ENCODE assay signal across 26 mouse cellular contexts in the genomic region with DNA sequence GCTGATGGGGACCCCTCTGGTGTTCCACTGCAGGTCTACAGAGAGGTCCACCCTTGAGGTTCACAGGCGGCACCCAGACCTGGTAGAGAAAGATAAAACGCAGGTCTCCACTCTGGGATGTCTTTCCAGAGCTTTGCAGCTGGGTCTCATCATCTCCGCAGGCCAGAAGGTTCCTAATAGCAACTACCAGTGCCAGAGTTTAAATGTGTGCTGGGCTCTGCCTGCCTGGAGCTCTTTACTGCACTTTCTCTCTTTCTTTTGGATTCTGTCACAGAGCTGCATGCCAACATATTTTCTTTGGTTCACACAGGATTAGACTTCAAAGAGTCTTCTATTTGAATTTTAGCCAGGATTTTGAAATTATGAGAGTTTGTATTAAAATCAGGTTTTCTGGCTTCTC. TPM values are rescaled to one million over a fixed set of nuclear protein-coding genes. Genes with fewer than 3 reads are reported as not detected.
DNase-seq lines count a peak whose midpoint lies in the region; ATAC-seq and TF ChIP-seq lines count a peak whose summit lies in the region.
"Had no signal": no experiment of that assay in that cellular context is flagged by ENCODE, and none has a peak within 500 bp of the region (broad histone marks: within the 10 kb centered on the region; RNA-seq: fewer than 3 reads in every experiment).

No protein-coding gene starts in this region.

- intact Hi-C loops in left cerebral cortex, adult 2 months (cut with DNase I), result no loop called here

- H3K9me3 ChIP-seq in embryonic facial prominence, embryonic 13.5 days, result no peaks in the 10 kb centered on the region
- H3K9me3 ChIP-seq in embryonic facial prominence, embryonic 10.5 days, result no peaks in the 10 kb centered on the region
- no peaks in the 10 kb centered on the region for H3K9me3 ChIP-seq in limb, embryonic 13.5 days
- no peaks in the 10 kb centered on the region for H3K9me3 ChIP-seq in limb, embryonic 10.5 days (replicated peaks)
- no peaks in the 10 kb centered on the region for H3K9me3 ChIP-seq in intestine, embryonic 16.5 days (ENCODE audit: control insufficient read depth, low read length)
- H3K9me3 ChIP-seq: kidney, embryonic 15.5 days; liver, embryonic 13.5 days; midbrain, embryonic 15.5 days; neural tube, embryonic 12.5 days; stomach, embryonic 15.5 days had no signal

- no peaks in the 10 kb centered on the region for H3K36me3 ChIP-seq in embryonic facial prominence, embryonic 13.5 days
- no peaks in the 10 kb centered on the region for H3K36me3 ChIP-seq in embryonic facial prominence, embryonic 10.5 days (replicated peaks)
- no peaks in the 10 kb centered on the region for H3K36me3 ChIP-seq in limb, embryonic 13.5 days
- no peaks in the 10 kb centered on the region for H3K36me3 ChIP-seq in limb, embryonic 10.5 days
- no peaks in the 10 kb centered on the region for H3K36me3 ChIP-seq in intestine, embryonic 16.5 days (ENCODE audit: control insufficient read depth, insufficient read depth, low read length)
- H3K36me3 ChIP-seq: kidney, embryonic 15.5 days; liver, embryonic 13.5 days; midbrain, embryonic 15.5 days; neural tube, embryonic 12.5 days; stomach, embryonic 15.5 days had no signal

- 55% methylated on average over 3 of the region's 3 CpGs for WGBS in embryonic facial prominence, embryonic 13.5 days
- WGBS in embryonic facial prominence, embryonic 10.5 days, result 88% methylated on average over 3 of the region's 3 CpGs
- WGBS in limb, embryonic 13.5 days, result 69% methylated on average over 3 of the region's 3 CpGs
- 81% methylated on average over 3 of the region's 3 CpGs for WGBS in limb, embryonic 10.5 days
- 64% methylated on average over 3 of the region's 3 CpGs for WGBS in intestine, embryonic 16.5 days

- H3K27me3 ChIP-seq in embryonic facial prominence, embryonic 13.5 days, result peaks cover 4% of the 10 kb centered on the region; the same call in 1 of the 2 replicates
- H3K27me3 ChIP-seq in embryonic facial prominence, embryonic 10.5 days (replicated peaks; ENCODE audit: low read depth, poor library complexity, severe bottlenecking), result no peaks in the 10 kb centered on the region
- no peaks in the 10 kb centered on the region for H3K27me3 ChIP-seq in limb, embryonic 13.5 days
- H3K27me3 ChIP-seq in limb, embryonic 10.5 days (ENCODE audit: low read depth, poor library complexity, severe bottlenecking), result no peaks in the 10 kb centered on the region
- no peaks in the 10 kb centered on the region for H3K27me3 ChIP-seq in intestine, embryonic 16.5 days (replicated peaks; ENCODE audit: control insufficient read depth, insufficient read depth, low read length)
- H3K27me3 ChIP-seq: kidney, embryonic 15.5 days; liver, embryonic 13.5 days; midbrain, embryonic 15.5 days; neural tube, embryonic 12.5 days; stomach, embryonic 15.5 days had no signal

- H3K27ac ChIP-seq in embryonic facial prominence, embryonic 13.5 days, result peak overlapping the region; percentile 30; the same call in 1 of the 2 replicates
- no peak overlapping the region for H3K27ac ChIP-seq in embryonic facial prominence, embryonic 10.5 days (replicated peaks)
- no peak overlapping the region for H3K27ac ChIP-seq in limb, embryonic 13.5 days
- H3K27ac ChIP-seq in limb, embryonic 10.5 days, result no peak overlapping the region
- H3K27ac ChIP-seq in intestine, embryonic 16.5 days (ENCODE audit: low read length), result no peak overlapping the region
- H3K27ac ChIP-seq in left cerebral cortex, adult 2 months, result no peak overlapping the region
- H3K27ac ChIP-seq: hindbrain, embryonic 14.5 days; kidney, embryonic 15.5 days; liver, embryonic 13.5 days; midbrain, embryonic 15.5 days; neural tube, embryonic 12.5 days; stomach, embryonic 15.5 days had no signal

- ATAC-seq in embryonic facial prominence, embryonic 13.5 days (ENCODE audit: insufficient number of reproducible peaks, insufficient read depth, low FRiP score, low TSS enrichment, low read depth), result no peak
- peak; percentile 44; the same call in 1 of the 2 replicates for ATAC-seq in limb, embryonic 13.5 days (ENCODE audit: low FRiP score, low read depth)
- 0 out of 2 replicates have a peak, but pooled peaks have one; percentile 38 for ATAC-seq in intestine, embryonic 16.5 days
- ATAC-seq: activated CD4-positive, CD25-positive, alpha-beta regulatory T cell, adult 4 months; forebrain, postnatal 0 days; inflammation-experienced regulatory T-cells, adult 6 months; midbrain, embryonic 15.5 days had no signal

- no peak overlapping the region for H3K4me2 ChIP-seq in embryonic facial prominence, embryonic 13.5 days
- no peak overlapping the region for H3K4me2 ChIP-seq in limb, embryonic 13.5 days (replicated peaks)
- H3K4me2 ChIP-seq in intestine, embryonic 16.5 days (ENCODE audit: low read depth, low read length), result no peak overlapping the region
- H3K4me2 ChIP-seq: hindbrain, embryonic 14.5 days; kidney, embryonic 15.5 days; liver, embryonic 13.5 days; midbrain, embryonic 15.5 days; neural tube, embryonic 12.5 days; stomach, embryonic 15.5 days had no signal

- H3K4me1 ChIP-seq in embryonic facial prominence, embryonic 13.5 days, result 0 out of 2 replicates have a peak, but pooled peaks cover 13% of the 10 kb centered on the region
- no peaks in the 10 kb centered on the region for H3K4me1 ChIP-seq in embryonic facial prominence, embryonic 10.5 days
- peaks cover 11% of the 10 kb centered on the region; the same call in 1 of the 2 replicates for H3K4me1 ChIP-seq in limb, embryonic 13.5 days
- no peaks in the 10 kb centered on the region for H3K4me1 ChIP-seq in limb, embryonic 10.5 days
- no peaks in the 10 kb centered on the region; the same call in 1 of the 2 replicates for H3K4me1 ChIP-seq in intestine, embryonic 16.5 days (ENCODE audit: control insufficient read depth, insufficient read depth, low read length)
- H3K4me1 ChIP-seq: kidney, embryonic 15.5 days; liver, embryonic 13.5 days; midbrain, embryonic 15.5 days; neural tube, embryonic 12.5 days; stomach, embryonic 15.5 days had no signal

- no peak overlapping the region for H3K4me3 ChIP-seq in embryonic facial prominence, embryonic 13.5 days
- H3K4me3 ChIP-seq in embryonic facial prominence, embryonic 10.5 days, result no peak overlapping the region
- no peak overlapping the region for H3K4me3 ChIP-seq in limb, embryonic 13.5 days
- no peak overlapping the region for H3K4me3 ChIP-seq in limb, embryonic 10.5 days
- H3K4me3 ChIP-seq in intestine, embryonic 16.5 days (ENCODE audit: low read length), result no peak overlapping the region
- no peak overlapping the region for H3K4me3 ChIP-seq in left cerebral cortex, adult 2 months
- H3K4me3 ChIP-seq: kidney, embryonic 15.5 days; liver, embryonic 13.5 days; midbrain, embryonic 15.5 days; neural tube, embryonic 12.5 days; stomach, embryonic 15.5 days had no signal

- no peak overlapping the region for H3K9ac ChIP-seq in embryonic facial prominence, embryonic 13.5 days
- H3K9ac ChIP-seq in limb, embryonic 13.5 days, result no peak overlapping the region
- no peak overlapping the region for H3K9ac ChIP-seq in intestine, embryonic 16.5 days (ENCODE audit: low read depth, low read length)
- H3K9ac ChIP-seq: forebrain, postnatal 0 days; hindbrain, embryonic 14.5 days; kidney, embryonic 15.5 days; liver, embryonic 13.5 days; midbrain, embryonic 15.5 days; neural tube, embryonic 12.5 days; stomach, embryonic 15.5 days had no signal

- no peak for TF ChIP-seq CTCF in left cerebral cortex, adult 2 months (IDR thresholded peaks at IDR 0.05)

- no peak for DNase-seq in embryonic facial prominence, embryonic 10.5 days (ENCODE audit: low spot score)
- DNase-seq in limb, embryonic 10.5 days (ENCODE audit: low spot score), result no peak
- peak; percentile 14 for DNase-seq in lung, postnatal 25 days (ENCODE audit: low spot score)
- DNase-seq in left cerebral cortex, adult 2 months (ENCODE audit: extremely low spot score in 1 of 2, low spot score in 2 of 2), result no peak
- DNase-seq in adrenal gland, postnatal 25 days, result no peak
- DNase-seq: adrenal gland, adult 8-10 months; cerebellum, adult 2 months; cerebellum, postnatal 36 days; embryo, embryonic 11 days; forebrain, postnatal 0 days; heart, postnatal 4 days; liver, embryonic 13.5 days; right cerebral cortex, adult 18-20 months; thymus, adult 2 months; thymus, postnatal 4 days had no signal

RNA-seq across cellular contexts. Expression of gene Kcnmb1, which starts 6.4 kb away (rescaled TPM):
- 0.06 and 0.18 TPM in 2 replicates for polyA plus RNA-seq in embryonic facial prominence, embryonic 13.5 days (2015; fragmentation: Nextera tagmentation; extraction: Ambion mirVana)
- 0.09 and 0.13 TPM in 2 replicates for polyA plus RNA-seq in embryonic facial prominence, embryonic 10.5 days (2016; fragmentation: Nextera tagmentation; extraction: Ambion mirVana)
- polyA plus RNA-seq in limb, embryonic 13.5 days (2015; fragmentation: Nextera tagmentation; extraction: Ambion mirVana), result 0.10 and 0.14 TPM in 2 replicates
- 0.10 TPM in 2 replicates for polyA plus RNA-seq in limb, embryonic 10.5 days (2016; fragmentation: Nextera tagmentation; extraction: Ambion mirVana)
- polyA plus RNA-seq in intestine, embryonic 16.5 days (2015; fragmentation: Nextera tagmentation; extraction: Ambion mirVana), result 1.9 and 2.1 TPM in 2 replicates
- under 1 TPM; 0.07 to 0.25 TPM for total RNA-seq in left cerebral cortex, adult 2 months (2021)
- total RNA-seq in adrenal gland, postnatal 25 days (2021), result 0.15 and 0.19 TPM in 2 replicates
- total RNA-seq: megakaryocyte-erythroid progenitor cell, adult 5-6 weeks had no signal

RNA-seq across cellular contexts. Expression of gene Kcnip1, which starts 23.8 kb away (rescaled TPM):
- 4.3 and 5.3 TPM in 2 replicates for polyA plus RNA-seq in embryonic facial prominence, embryonic 13.5 days (2015; fragmentation: Nextera tagmentation; extraction: Ambion mirVana)
- 1.5 and 2.0 TPM in 2 replicates for polyA plus RNA-seq in embryonic facial prominence, embryonic 10.5 days (2016; fragmentation: Nextera tagmentation; extraction: Ambion mirVana)
- polyA plus RNA-seq in limb, embryonic 13.5 days (2015; fragmentation: Nextera tagmentation; extraction: Ambion mirVana), result 3.1 and 4.4 TPM in 2 replicates
- polyA plus RNA-seq in limb, embryonic 10.5 days (2016; fragmentation: Nextera tagmentation; extraction: Ambion mirVana), result 0.74 and 0.94 TPM in 2 replicates
- 6.6 and 8.9 TPM in 2 replicates for polyA plus RNA-seq in intestine, embryonic 16.5 days (2015; fragmentation: Nextera tagmentation; extraction: Ambion mirVana)
- 10 to 100 TPM; 28.1 TPM for total RNA-seq in left cerebral cortex, adult 2 months (2021)
- total RNA-seq in adrenal gland, postnatal 25 days (2021), result 4.2 TPM in 2 replicates
- total RNA-seq: heart, postnatal 4 days; megakaryocyte-erythroid progenitor cell, adult 5-6 weeks had no signal
- polyA plus RNA-seq: activated CD4-positive, CD25-positive, alpha-beta regulatory T cell, adult 4 months had no signal
